Mouse (Mus musculus): ENCODE measurements at regions not wholly inside any gene's neighbourhood (a gene's known extent, or its start where the extent isn't known, plus 50 kb on each side); places are given as distances from the start of the nearest gene placed in this dataset.

DNA sequence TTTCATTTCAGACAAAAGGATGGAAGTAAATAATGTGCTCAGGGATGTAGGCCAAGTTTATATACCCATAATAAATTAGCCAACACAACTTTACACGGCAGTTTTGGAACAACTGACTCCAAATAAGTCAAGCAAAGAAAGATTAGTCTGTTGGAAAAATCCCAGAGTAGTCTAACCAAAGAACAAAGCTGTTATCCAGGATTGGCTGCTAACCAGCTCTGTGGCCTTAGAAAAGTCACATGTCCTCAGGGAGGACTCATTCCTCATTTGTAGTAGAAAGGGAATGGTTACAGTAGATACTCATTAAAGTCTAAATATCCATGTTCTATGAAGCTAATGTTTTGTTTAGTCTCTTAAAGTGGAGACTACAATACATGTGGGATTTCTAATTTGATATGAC, 130.6 kb upstream of the Mid1 start:
- Histone ChIP-seq H3K36me3 (ENCODE audit: control insufficient read depth, insufficient read depth) (no peaks in the 10 kb centered on the region), H3K4me3 (ENCODE audit: low read depth, low read length) (no peak overlapping the region), H3K27ac (ENCODE audit: low read depth, low read length) (no peak overlapping the region), H3K4me1 (replicated peaks; ENCODE audit: control insufficient read depth, insufficient read depth, low read length) (no peaks in the 10 kb centered on the region), H3K4me2 (replicated peaks; ENCODE audit: low read depth) (no peak overlapping the region), H3K9ac (ENCODE audit: low read depth, low read length) (no peak overlapping the region), H3K9me3 (ENCODE audit: control insufficient read depth) (no peaks in the 10 kb centered on the region), H3K27me3 (replicated peaks; ENCODE audit: control insufficient read depth, insufficient read depth, low read length) (no peaks in the 10 kb centered on the region)
- ATAC-seq, result no peak
- no peak for TF ChIP-seq CTCF (IDR thresholded peaks at IDR 0.05; ENCODE audit: low read depth)
- WGBS, result 47% methylated on average over 1 of the region's 1 CpGs

GRCm38 (mm10) chrX:169552851-169553250, 132.1 kb upstream of the Mid1 start:
- H3K27me3 ChIP-seq (replicated peaks; ENCODE audit: control insufficient read depth, insufficient read depth, low read length), result no peaks in the 10 kb centered on the region
- H3K9me3 ChIP-seq (ENCODE audit: control insufficient read depth), result no peaks in the 10 kb centered on the region
- 43% methylated on average over 1 of the region's 1 CpGs for WGBS
- no peak overlapping the region for H3K4me3 ChIP-seq (ENCODE audit: low read depth, low read length)
- H3K4me1 ChIP-seq (replicated peaks; ENCODE audit: control insufficient read depth, insufficient read depth, low read length), result no peaks in the 10 kb centered on the region
- ATAC-seq, result no peak
- no peak overlapping the region for H3K27ac ChIP-seq (ENCODE audit: low read depth, low read length)
- no peak for TF ChIP-seq CTCF (IDR thresholded peaks at IDR 0.05; ENCODE audit: low read depth)
- no peaks in the 10 kb centered on the region for H3K36me3 ChIP-seq (ENCODE audit: control insufficient read depth, insufficient read depth)
- no peak overlapping the region for H3K9ac ChIP-seq (ENCODE audit: low read depth, low read length)
- no peak overlapping the region for H3K4me2 ChIP-seq (replicated peaks; ENCODE audit: low read depth)

- Histone ChIP-seq H3K36me3 (ENCODE audit: control insufficient read depth, insufficient read depth) (no peaks in the 10 kb centered on the region), H3K9me3 (ENCODE audit: control insufficient read depth) (no peaks in the 10 kb centered on the region), H3K4me1 (replicated peaks; ENCODE audit: control insufficient read depth, insufficient read depth, low read length) (no peaks in the 10 kb centered on the region), H3K27me3 (replicated peaks; ENCODE audit: control insufficient read depth, insufficient read depth, low read length) (no peaks in the 10 kb centered on the region), H3K9ac (ENCODE audit: low read depth, low read length) (no peak overlapping the region), H3K27ac (ENCODE audit: low read depth, low read length) (no peak overlapping the region), H3K4me2 (replicated peaks; ENCODE audit: low read depth) (no peak overlapping the region), H3K4me3 (ENCODE audit: low read depth, low read length) (no peak overlapping the region)
- TF ChIP-seq CTCF (IDR thresholded peaks at IDR 0.05; ENCODE audit: low read depth), result no peak
- ATAC-seq, result no peak
- 86% methylated on average over 3 of the region's 3 CpGs for WGBS
Measured at GRCm38 (mm10) chrX:169544037-169544436, 141.0 kb upstream of the Mid1 start.

DNA sequence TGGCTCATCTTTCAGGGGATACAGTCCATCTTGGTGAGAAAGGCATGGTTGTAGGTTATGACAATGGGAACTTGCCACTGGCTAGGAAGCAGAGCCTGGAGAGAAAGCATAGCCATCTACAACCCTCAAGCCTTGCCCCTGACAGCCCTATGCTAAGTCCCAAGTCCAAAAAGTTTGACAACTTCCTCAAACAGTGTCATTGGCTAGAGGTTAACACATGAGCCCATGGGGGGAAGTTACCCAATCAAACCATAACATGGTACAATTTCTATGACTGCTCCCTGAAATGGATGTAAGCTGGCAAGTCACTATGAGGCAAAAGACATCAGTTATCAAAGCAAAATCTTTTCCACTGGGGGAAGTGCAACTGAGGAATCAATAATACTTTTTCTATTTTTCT, 176.8 kb upstream of the Mid1 start:
- Histone ChIP-seq H3K4me1 (replicated peaks; ENCODE audit: control insufficient read depth, insufficient read depth, low read length) (no peaks in the 10 kb centered on the region), H3K36me3 (ENCODE audit: control insufficient read depth, insufficient read depth) (no peaks in the 10 kb centered on the region), H3K4me2 (replicated peaks; ENCODE audit: low read depth) (no peak overlapping the region), H3K9me3 (ENCODE audit: control insufficient read depth) (no peaks in the 10 kb centered on the region), H3K4me3 (ENCODE audit: low read depth, low read length) (no peak overlapping the region), H3K27me3 (replicated peaks; ENCODE audit: control insufficient read depth, insufficient read depth, low read length) (no peaks in the 10 kb centered on the region), H3K9ac (ENCODE audit: low read depth, low read length) (no peak overlapping the region), H3K27ac (ENCODE audit: low read depth, low read length) (no peak overlapping the region)
- no peak for ATAC-seq
- no peak for TF ChIP-seq CTCF (IDR thresholded peaks at IDR 0.05; ENCODE audit: low read depth)

GRCm38 (mm10) chrX:169493577-169493976, 173.4 kb upstream of the Hccs start:
- ATAC-seq, result no peak
- Histone ChIP-seq H3K27ac (ENCODE audit: low read depth, low read length) (no peak overlapping the region), H3K36me3 (ENCODE audit: control insufficient read depth, insufficient read depth) (no peaks in the 10 kb centered on the region), H3K9ac (ENCODE audit: low read depth, low read length) (no peak overlapping the region), H3K27me3 (replicated peaks; ENCODE audit: control insufficient read depth, insufficient read depth, low read length) (no peaks in the 10 kb centered on the region), H3K4me3 (ENCODE audit: low read depth, low read length) (no peak overlapping the region), H3K9me3 (ENCODE audit: control insufficient read depth) (no peaks in the 10 kb centered on the region), H3K4me1 (replicated peaks; ENCODE audit: control insufficient read depth, insufficient read depth, low read length) (no peaks in the 10 kb centered on the region), H3K4me2 (replicated peaks; ENCODE audit: low read depth) (no peak overlapping the region)
- 13% methylated on average over 1 of the region's 1 CpGs for WGBS
- TF ChIP-seq CTCF (IDR thresholded peaks at IDR 0.05; ENCODE audit: low read depth), result no peak

DNA sequence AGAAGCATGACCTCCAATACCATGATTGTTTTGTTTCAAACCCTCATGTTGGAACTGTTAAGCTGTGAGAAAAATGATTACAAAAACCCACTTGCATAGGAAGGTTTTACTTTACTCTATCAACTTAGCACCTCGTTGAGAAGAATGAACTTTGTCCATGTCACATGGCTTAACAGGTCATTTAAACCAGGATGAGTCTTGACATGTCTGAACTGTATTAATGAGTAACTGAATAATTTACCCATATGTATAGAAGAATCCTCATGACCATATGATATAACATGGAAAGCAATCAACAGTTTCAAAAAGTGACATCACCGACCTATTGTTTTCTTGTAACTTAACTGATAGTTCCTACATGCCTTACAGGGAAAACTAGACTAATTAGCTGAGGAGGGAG, 153.3 kb upstream of the Hccs start:
- no peak overlapping the region for H3K9ac ChIP-seq (ENCODE audit: low read depth, low read length)
- TF ChIP-seq CTCF (IDR thresholded peaks at IDR 0.05; ENCODE audit: low read depth), result no peak
- ATAC-seq, result peak; percentile 72
- no peaks in the 10 kb centered on the region for H3K36me3 ChIP-seq (ENCODE audit: control insufficient read depth, insufficient read depth)
- H3K4me2 ChIP-seq (replicated peaks; ENCODE audit: low read depth), result no peak overlapping the region
- H3K4me1 ChIP-seq (replicated peaks; ENCODE audit: control insufficient read depth, insufficient read depth, low read length), result no peaks in the 10 kb centered on the region
- H3K9me3 ChIP-seq (ENCODE audit: control insufficient read depth), result no peaks in the 10 kb centered on the region
- WGBS, result 60% methylated on average over 2 of the region's 2 CpGs
- no peaks in the 10 kb centered on the region for H3K27me3 ChIP-seq (replicated peaks; ENCODE audit: control insufficient read depth, insufficient read depth, low read length)
- H3K4me3 ChIP-seq (ENCODE audit: low read depth, low read length), result no peak overlapping the region
- no peak overlapping the region for H3K27ac ChIP-seq (ENCODE audit: low read depth, low read length)

GRCm38 (mm10) chrX:169470715-169471114, 150.5 kb upstream of the Hccs start:
- H3K27ac ChIP-seq (ENCODE audit: low read depth, low read length), result no peak overlapping the region
- no peaks in the 10 kb centered on the region for H3K36me3 ChIP-seq (ENCODE audit: control insufficient read depth, insufficient read depth)
- no peak overlapping the region for H3K4me2 ChIP-seq (replicated peaks; ENCODE audit: low read depth)
- no peaks in the 10 kb centered on the region for H3K4me1 ChIP-seq (replicated peaks; ENCODE audit: control insufficient read depth, insufficient read depth, low read length)
- no peaks in the 10 kb centered on the region for H3K9me3 ChIP-seq (ENCODE audit: control insufficient read depth)
- ATAC-seq, result no peak
- H3K27me3 ChIP-seq (replicated peaks; ENCODE audit: control insufficient read depth, insufficient read depth, low read length), result no peaks in the 10 kb centered on the region
- 53% methylated on average over 2 of the region's 2 CpGs for WGBS
- H3K9ac ChIP-seq (ENCODE audit: low read depth, low read length), result no peak overlapping the region
- H3K4me3 ChIP-seq (ENCODE audit: low read depth, low read length), result no peak overlapping the region
- no peak for TF ChIP-seq CTCF (IDR thresholded peaks at IDR 0.05; ENCODE audit: low read depth)
